Mouse (Mus musculus) heart, adult 2 months (tissue): ENCODE results near the gene Cpne4. TPM values are rescaled to one million over a fixed set of nuclear protein-coding genes. Genes with fewer than 3 reads are reported as not detected.

Source experiments
- DNase-seq, 2 experiments: peaks; one replicate each; pipeline ENCODE4 v3.0.0; 2021
- H3K27ac ChIP-seq: fragments of 200-600 bp; 2 replicates; pipeline ENCODE4 v1.8.1; 2022
- H3K27me3 ChIP-seq: fragments of 200-500 bp; 2 replicates; pipeline ENCODE4 v1.6.1; 2012; ENCODE audit warnings: mild to moderate bottlenecking, low read length, inconsistent platforms, mixed read lengths; ENCODE audit not compliant: control insufficient read depth, insufficient read depth
- H3K36me3 ChIP-seq: fragments of 200-500 bp; 2 replicates; pipeline ENCODE4 v1.6.1; 2012; ENCODE audit warnings: low read length, inconsistent platforms; ENCODE audit not compliant: control insufficient read depth, insufficient read depth
- H3K4me1 ChIP-seq: fragments of 200-500 bp; 2 replicates; pipeline ENCODE4 v1.6.1; 2011; ENCODE audit warnings: low read length; ENCODE audit not compliant: control insufficient read depth, insufficient read depth
- H3K4me3 ChIP-seq: fragments of 200-600 bp; 2 replicates; pipeline ENCODE4 v1.8.1; 2022
- H3K79me2 ChIP-seq: fragments of 200-500 bp; replicated peaks from 2 replicates; pipeline ENCODE4 v1.6.1; 2012; ENCODE audit warnings: mild to moderate bottlenecking, inconsistent platforms, low read length, moderate library complexity, mixed read lengths; ENCODE audit not compliant: control insufficient read depth, insufficient read depth
- H3K9ac ChIP-seq: fragments of 200-500 bp; 2 replicates; pipeline ENCODE4 v1.6.1; 2012; ENCODE audit warnings: low read depth, mild to moderate bottlenecking, control low read depth, inconsistent platforms, low read length, mixed read lengths
- CTCF ChIP-seq: fragments of 200-600 bp; IDR thresholded peaks from 2 replicates; pipeline ENCODE4 v1.8.1; 2022; ENCODE audit warnings: antibody characterized with exemption, mild to moderate bottlenecking, moderate library complexity
- EP300 ChIP-seq: fragments of 200-500 bp; IDR thresholded peaks from 2 replicates; pipeline ENCODE4 v1.6.1; 2011; ENCODE audit warnings: low read depth, low read length, control low read depth; ENCODE audit not compliant: insufficient read depth
- POLR2A ChIP-seq: fragments of 200-500 bp; IDR thresholded peaks from 2 replicates; pipeline ENCODE4 v1.6.1; 2011; ENCODE audit warnings: mild to moderate bottlenecking, low read depth, low read length, control low read depth; ENCODE audit not compliant: insufficient read depth
- WGBS: fragments of 180-500 bp; shearing (Covaris S2); methylation state at CpG from one replicate; pipeline ENCODE4 v1.1.7; 2018; 5-methylcytosine and 5-hydroxymethylcytosine counted together
- intact Hi-C: fragments of 180-260 bp; cut with DNase I; formaldehyde crosslinking; loops from one replicate; pipeline ENCODE4 v1.15.1; 2025
- microRNA-seq, 2 experiments: library from miRNA; unstranded; fragments of <30 nt; microRNA quantifications; one replicate each; pipeline ENCODE4 v1.2.0; 2021
- polyA plus RNA-seq: library from polyadenylated mRNA; depleted of rRNA; stranded (reverse); fragments of >200 nt; gene quantifications from 2 replicates; pipeline ENCODE4 v1.2.3, GENCODE M21; 2012; rRNA removed
- total RNA-seq, 2 experiments: library from RNA; stranded (reverse); gene quantifications; 2 replicates each; pipeline ENCODE4 v1.2.3; 2021

Cpne4 gene
- total and polyA plus RNA-seq, 3 experiments, result 0.08 TPM; not detected in 1

GRCm38 (mm10) chr9:105076756-105077424, 529.8 kb downstream of the Cpne4 start:
- H3K4me3 ChIP-seq, result no peak overlapping the region
- no peak for DNase-seq
- H3K27me3 ChIP-seq, result no peaks in the 10 kb centered on the region
- 80% methylated on average over 13 of the region's 13 CpGs for WGBS
- no peak overlapping the region for H3K9ac ChIP-seq
- no peaks in the 10 kb centered on the region for H3K79me2 ChIP-seq
- H3K4me1 ChIP-seq, result no peaks in the 10 kb centered on the region
- no peak overlapping the region for H3K27ac ChIP-seq
- TF ChIP-seq CTCF (no peak), POLR2A (no peak), EP300 (no peak)
- intact Hi-C loops, result loop anchor here (5.0 kb wide), 1 partner anchor 50 kb away; no protein-coding TSS in a partner anchor
- no peaks in the 10 kb centered on the region; the same call in none of the 2 replicates for H3K36me3 ChIP-seq

DNA sequence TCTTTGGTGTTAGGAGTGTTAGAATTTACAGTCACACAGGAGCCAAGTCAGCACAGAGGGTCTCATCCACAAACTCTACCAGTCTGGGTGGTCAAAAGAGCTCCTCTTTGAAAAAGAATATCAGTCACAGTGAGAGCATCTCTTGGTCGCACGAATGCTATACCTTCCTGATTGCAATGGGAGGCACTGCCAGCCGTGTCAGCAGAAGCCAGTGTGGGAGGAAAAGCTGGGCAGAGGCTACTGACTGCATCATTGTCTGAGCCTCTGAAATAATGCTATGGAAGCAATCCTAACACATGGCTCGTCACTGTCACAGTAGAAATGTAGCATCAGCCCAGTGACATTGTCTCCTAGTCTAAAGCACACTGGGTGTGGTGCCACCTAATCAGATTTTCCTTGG, 531.4 kb downstream of the Cpne4 start:
- WGBS, result 85% methylated on average over 4 of the region's 4 CpGs
- intact Hi-C loops, result loop anchor here (5.0 kb wide), 1 partner anchor 49 kb away; no protein-coding TSS in a partner anchor
- no peak for TF ChIP-seq POLR2A
- TF ChIP-seq CTCF, result no peak
- no peak for TF ChIP-seq EP300

DNA sequence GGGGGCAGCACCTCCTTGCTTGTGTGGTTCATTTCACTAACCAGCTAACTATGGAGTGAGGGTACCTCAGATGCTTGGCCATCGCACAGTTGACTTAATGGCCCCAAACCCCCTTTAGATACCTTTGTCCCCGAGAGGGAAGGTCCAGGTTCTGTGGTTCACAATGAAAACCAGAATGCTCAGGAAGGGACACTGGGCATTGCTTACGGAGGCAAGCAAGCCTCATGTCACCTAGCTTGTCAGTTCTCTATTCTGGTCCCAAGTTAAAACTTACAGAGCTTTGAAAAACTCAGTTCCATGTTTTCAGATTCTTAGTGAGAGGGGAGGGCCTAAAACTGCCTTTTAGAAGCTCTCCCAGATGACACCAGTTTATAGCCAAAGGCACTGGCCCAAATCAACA, 533.2 kb downstream of the Cpne4 start:
- DNase-seq, result no peak
- Histone ChIP-seq H3K4me3 (no peak overlapping the region), H3K79me2 (no peaks in the 10 kb centered on the region), H3K27me3 (no peaks in the 10 kb centered on the region), H3K36me3 (no peaks in the 10 kb centered on the region; the same call in 1 of the 2 replicates), H3K9ac (no peak overlapping the region), H3K27ac (no peak overlapping the region), H3K4me1 (no peaks in the 10 kb centered on the region)
- WGBS, result 86% methylated on average over 3 of the region's 3 CpGs
- intact Hi-C loops, result no loop called here
- TF ChIP-seq POLR2A (no peak), EP300 (no peak), CTCF (no peak)

More for the DNA sequence above, 531.4 kb downstream of the Cpne4 start:
- Histone ChIP-seq H3K9ac (no peak overlapping the region), H3K4me1 (no peaks in the 10 kb centered on the region), H3K4me3 (no peak overlapping the region), H3K79me2 (no peaks in the 10 kb centered on the region), H3K27me3 (no peaks in the 10 kb centered on the region), H3K36me3 (no peaks in the 10 kb centered on the region; the same call in 1 of the 2 replicates), H3K27ac (no peak overlapping the region)
- DNase-seq, result no peak

Small RNA genes within 50 kb of the gene (microRNA-seq; reads per million reads assigned to microRNA genes)
- 0 reads per million in 2 experiments for gene Gm23391

Other genes starting within 250 kb of the Cpne4 start
- gene Acpp, start 209.5 kb upstream of the Cpne4 start, total RNA-seq, result under 1 TPM; 0.23 to 0.41 TPM
- gene Acpp, start 209.5 kb upstream of the Cpne4 start, polyA plus RNA-seq, result 0.03 and 0.35 TPM in 2 replicates